12 mouse cellular contexts compared by ENCODE assay signal in genomic region chr6:95552339-95552950, GRCm38 (mm10).
DNase-seq lines count a peak whose midpoint lies in the region; ATAC-seq lines count a peak whose summit lies in the region.
"Had no signal": no experiment of that assay in that cellular context is flagged by ENCODE, and none has a peak within 500 bp of the region (broad histone marks: within the 10 kb centered on the region; RNA-seq: fewer than 3 reads in every experiment).

No protein-coding gene starts in this region.

- intact Hi-C loops in left cerebral cortex, postnatal 36 days (cut with DNase I), result no loop called here

- DNase-seq in layer of hippocampus, adult 11-12 months (ENCODE audit: low spot score), result peak; percentile 14
- no peak for DNase-seq in layer of hippocampus, postnatal 10 days (ENCODE audit: low spot score in 2 of 2)
- DNase-seq in A20 (ENCODE audit: low read depth, low spot score), result peak; percentile 81
- no peak for DNase-seq in left cerebral cortex, postnatal 36 days (ENCODE audit: low spot score in 2 of 2)
- no peak for DNase-seq in thymus, postnatal 36 days
- DNase-seq: cerebellum, postnatal 25 days; kidney, adult 2 months; kidney, postnatal 4 days; retina, postnatal 1 day; thymus, postnatal 25 days had no signal

- ATAC-seq in activated CD4-positive, CD25-positive, alpha-beta regulatory T cell, adult 4 months, result peak; percentile 69
- ATAC-seq in megakaryocyte, adult 5-6 weeks (ENCODE audit: poor library complexity, severe bottlenecking), result peak; percentile 56

Comparison
In these comparisons a context has a peak if more than half of its experiments do, and no peak if none do; other contexts are left out.
1. DNase-seq: peak in layer of hippocampus, adult 11-12 months (single experiment) and A20 (single experiment); none in layer of hippocampus, postnatal 10 days (0 of 2), left cerebral cortex, postnatal 36 days (0 of 2) and thymus, postnatal 36 days (0 of 2).